Comparison of ENCODE assay signal across 9 mouse cellular contexts in the genomic region with DNA sequence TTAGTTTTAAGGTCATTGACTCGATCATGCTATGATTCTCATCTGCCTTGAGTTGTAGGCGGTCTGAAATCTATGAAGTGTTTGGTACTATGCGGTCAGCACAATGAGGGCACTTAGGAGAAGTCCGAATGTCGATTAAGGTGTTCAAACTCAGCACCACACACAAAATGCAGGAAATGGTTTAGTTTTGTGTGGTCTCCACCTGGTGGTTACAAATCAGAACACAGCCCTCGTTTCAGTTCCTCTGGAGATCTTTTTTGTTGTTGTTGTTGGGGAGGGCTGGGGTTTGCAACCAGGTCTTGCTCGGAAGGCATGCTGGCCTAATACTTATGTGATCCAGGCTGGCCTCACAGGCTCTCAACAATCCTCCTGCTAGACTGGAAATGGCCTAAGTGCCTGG. TPM values are rescaled to one million over a fixed set of nuclear protein-coding genes. Genes with fewer than 3 reads are reported as not detected.
DNase-seq lines count a peak whose midpoint lies in the region; ATAC-seq and TF ChIP-seq lines count a peak whose summit lies in the region.
"Had no signal": no experiment of that assay in that cellular context is flagged by ENCODE, and none has a peak within 500 bp of the region (broad histone marks: within the 10 kb centered on the region; RNA-seq: fewer than 3 reads in every experiment).

No protein-coding gene starts in this region.

- no peak for ATAC-seq in liver, embryonic 14.5 days (ENCODE audit: insufficient read depth)
- ATAC-seq in neutrophil, adult 5-6 weeks (ENCODE audit: extremely low read depth, insufficient number of reproducible peaks, low FRiP score, poor library complexity, severe bottlenecking) = peak; percentile 69
- no peak for ATAC-seq in forebrain, embryonic 16.5 days

- DNase-seq in cerebellum, adult 2 months = peak; percentile 13 to 16
- no peak for DNase-seq in cerebellum, adult 11-12 months
- DNase-seq in liver, embryonic 14.5 days (ENCODE audit: low read depth in 3 of 3, low spot score in 3 of 3) = no peak
- DNase-seq in liver = no peak
- DNase-seq in cerebellum, adult 9-10 months = peak; percentile 17
- peak; percentile 31 to 33 for DNase-seq in layer of hippocampus, adult 2 months (ENCODE audit: low spot score in 2 of 2)

- no peaks in the 10 kb centered on the region for H3K36me3 ChIP-seq in liver, embryonic 14.5 days (replicated peaks; ENCODE audit: control insufficient read depth, insufficient read depth, low read depth)
- H3K36me3 ChIP-seq in forebrain, embryonic 16.5 days (ENCODE audit: control insufficient read depth, insufficient read depth) = no peaks in the 10 kb centered on the region
- H3K36me3 ChIP-seq: limb, embryonic 12.5 days had no signal

- 55% methylated on average over 7 of the region's 7 CpGs for WGBS in cerebellum, adult 2 months
- 61% methylated on average over 7 of the region's 7 CpGs for WGBS in liver, embryonic 14.5 days (ENCODE audit: insufficient replicate concordance)
- WGBS in forebrain, embryonic 16.5 days = 75% methylated on average over 7 of the region's 7 CpGs

- peak; percentile 32; the same call in 1 of the 2 replicates for TF ChIP-seq CTCF in cerebellum, adult 2 months (IDR thresholded peaks at IDR 0.05; ENCODE audit: borderline replicate concordance, insufficient read depth, low read depth, low read length)
- peak; percentile 43 for TF ChIP-seq CTCF in liver, embryonic 14.5 days (IDR thresholded peaks at IDR 0.05; ENCODE audit: low read depth)
- peak; percentile 82 for TF ChIP-seq CTCF in layer of hippocampus, adult 2 months (conservative IDR thresholded peaks at IDR 0.05)

- TF ChIP-seq EP300 in liver, embryonic 14.5 days (IDR thresholded peaks at IDR 0.05; ENCODE audit: low read depth) = no peak

- no peaks in the 10 kb centered on the region for H3K4me1 ChIP-seq in cerebellum, adult 2 months (ENCODE audit: control insufficient read depth, insufficient read depth, low read length)
- H3K4me1 ChIP-seq in liver, embryonic 14.5 days (replicated peaks; ENCODE audit: control insufficient read depth in 2 of 2, insufficient read depth in 2 of 2, low read length in 1 of 2) = no peaks in the 10 kb centered on the region
- H3K4me1 ChIP-seq in forebrain, embryonic 16.5 days (replicated peaks; ENCODE audit: control insufficient read depth, insufficient read depth, low read length) = no peaks in the 10 kb centered on the region
- H3K4me1 ChIP-seq: limb, embryonic 12.5 days had no signal

- H3K27me3 ChIP-seq in cerebellum, adult 2 months (ENCODE audit: control insufficient read depth, insufficient read depth, low read length) = no peaks in the 10 kb centered on the region
- H3K27me3 ChIP-seq in liver, embryonic 14.5 days (ENCODE audit: control insufficient read depth, insufficient read depth, low read length) = no peaks in the 10 kb centered on the region
- no peaks in the 10 kb centered on the region for H3K27me3 ChIP-seq in forebrain, embryonic 16.5 days (replicated peaks; ENCODE audit: control insufficient read depth, insufficient read depth, low read length)
- H3K27me3 ChIP-seq: limb, embryonic 12.5 days had no signal

- no peak overlapping the region for H3K4me3 ChIP-seq in cerebellum, adult 2 months (replicated peaks; ENCODE audit: insufficient read depth, low read depth, low read length)
- no peak overlapping the region for H3K4me3 ChIP-seq in liver, embryonic 14.5 days (ENCODE audit: insufficient read depth in 1 of 2, low read depth in 2 of 2, low read length in 2 of 2)
- no peak overlapping the region for H3K4me3 ChIP-seq in layer of hippocampus, adult 2 months
- no peak overlapping the region for H3K4me3 ChIP-seq in forebrain, embryonic 16.5 days (replicated peaks; ENCODE audit: low read length)
- H3K4me3 ChIP-seq: limb, embryonic 12.5 days had no signal

- no peak overlapping the region for H3K9ac ChIP-seq in liver, embryonic 14.5 days (replicated peaks)
- H3K9ac ChIP-seq in forebrain, embryonic 16.5 days (replicated peaks; ENCODE audit: low read depth, low read length) = no peak overlapping the region
- H3K9ac ChIP-seq: limb, embryonic 12.5 days had no signal

- no peak overlapping the region for H3K4me2 ChIP-seq in liver, embryonic 14.5 days (ENCODE audit: low read depth)
- no peak overlapping the region for H3K4me2 ChIP-seq in forebrain, embryonic 16.5 days (ENCODE audit: low read length)
- H3K4me2 ChIP-seq: limb, embryonic 12.5 days had no signal

- TF ChIP-seq POLR2A in cerebellum, adult 2 months (IDR thresholded peaks at IDR 0.05; ENCODE audit: borderline replicate concordance, insufficient read depth, low read length) = no peak

- H3K9me3 ChIP-seq in liver, embryonic 14.5 days (ENCODE audit: control insufficient read depth, low read length) = no peaks in the 10 kb centered on the region
- peaks cover 3% of the 10 kb centered on the region; the same call in 1 of the 2 replicates for H3K9me3 ChIP-seq in forebrain, embryonic 16.5 days (ENCODE audit: control insufficient read depth, low read length)
- H3K9me3 ChIP-seq: limb, embryonic 12.5 days had no signal

- no peak overlapping the region for H3K27ac ChIP-seq in cerebellum, adult 2 months (ENCODE audit: insufficient read depth, low read length)
- H3K27ac ChIP-seq in liver, embryonic 14.5 days = no peak overlapping the region
- H3K27ac ChIP-seq in layer of hippocampus, adult 2 months = no peak overlapping the region
- H3K27ac ChIP-seq in forebrain, embryonic 16.5 days (ENCODE audit: low read length) = no peak overlapping the region
- H3K27ac ChIP-seq: limb, embryonic 12.5 days had no signal

RNA-seq across cellular contexts. Expression of gene Eif2a, which starts 34.8 kb away (rescaled TPM):
- polyA plus RNA-seq in cerebellum, adult 2 months (2012; rRNA removed) = 36.9 and 37.0 TPM in 2 replicates
- 22.7 and 35.4 TPM in 2 replicates for polyA plus RNA-seq in liver, embryonic 14.5 days (2012; rRNA removed)
- polyA plus RNA-seq in liver, embryonic 14.5 days (2014; fragmentation: Nextera tagmentation; extraction: Ambion mirVana) = 29.3 and 34.1 TPM in 2 replicates
- total RNA-seq in layer of hippocampus, adult 2 months (2021) = 10 to 100 TPM; 43.3 to 52.2 TPM
- total RNA-seq in neutrophil, adult 5-6 weeks (2017) = 33.6 and 43.1 TPM in 2 replicates
- 44.6 and 50.4 TPM in 2 replicates for polyA plus RNA-seq in forebrain, embryonic 16.5 days (2015; fragmentation: Nextera tagmentation; extraction: Ambion mirVana)

RNA-seq across cellular contexts. Expression of gene Serp1, which starts 34.9 kb away (rescaled TPM):
- 22.3 and 23.4 TPM in 2 replicates for polyA plus RNA-seq in cerebellum, adult 2 months (2012; rRNA removed)
- 27.6 and 32.5 TPM in 2 replicates for polyA plus RNA-seq in liver, embryonic 14.5 days (2012; rRNA removed)
- 91.2 and 96.1 TPM in 2 replicates for polyA plus RNA-seq in liver, embryonic 14.5 days (2014; fragmentation: Nextera tagmentation; extraction: Ambion mirVana)
- 10 to 100 TPM; 22.3 to 22.7 TPM for total RNA-seq in layer of hippocampus, adult 2 months (2021)
- total RNA-seq in neutrophil, adult 5-6 weeks (2017) = 375 and 392 TPM in 2 replicates
- polyA plus RNA-seq in forebrain, embryonic 16.5 days (2015; fragmentation: Nextera tagmentation; extraction: Ambion mirVana) = 77.2 and 102 TPM in 2 replicates

Comparison
In these comparisons a context has a peak if more than half of its experiments do, and no peak if none do; other contexts are left out.
1. DNase-seq: peak in cerebellum, adult 2 months (2 of 2), cerebellum, adult 9-10 months (single experiment) and layer of hippocampus, adult 2 months (2 of 2); none in cerebellum, adult 11-12 months (single experiment), liver, embryonic 14.5 days (0 of 3) and liver (single experiment).
2. CTCF ChIP-seq: peak in every context shown above with its lines; median percentile 82 in layer of hippocampus, adult 2 months; 43 in liver, embryonic 14.5 days; 32 in cerebellum, adult 2 months.